Mouse (Mus musculus): ENCODE measurements around the gene Gm28778.
"Not testable (repeated sequence)": the region's sequence is repeated elsewhere in the genome, so short reads cannot be mapped to it uniquely, and the experiment has no call there.

The Gm28778 gene

DNA sequence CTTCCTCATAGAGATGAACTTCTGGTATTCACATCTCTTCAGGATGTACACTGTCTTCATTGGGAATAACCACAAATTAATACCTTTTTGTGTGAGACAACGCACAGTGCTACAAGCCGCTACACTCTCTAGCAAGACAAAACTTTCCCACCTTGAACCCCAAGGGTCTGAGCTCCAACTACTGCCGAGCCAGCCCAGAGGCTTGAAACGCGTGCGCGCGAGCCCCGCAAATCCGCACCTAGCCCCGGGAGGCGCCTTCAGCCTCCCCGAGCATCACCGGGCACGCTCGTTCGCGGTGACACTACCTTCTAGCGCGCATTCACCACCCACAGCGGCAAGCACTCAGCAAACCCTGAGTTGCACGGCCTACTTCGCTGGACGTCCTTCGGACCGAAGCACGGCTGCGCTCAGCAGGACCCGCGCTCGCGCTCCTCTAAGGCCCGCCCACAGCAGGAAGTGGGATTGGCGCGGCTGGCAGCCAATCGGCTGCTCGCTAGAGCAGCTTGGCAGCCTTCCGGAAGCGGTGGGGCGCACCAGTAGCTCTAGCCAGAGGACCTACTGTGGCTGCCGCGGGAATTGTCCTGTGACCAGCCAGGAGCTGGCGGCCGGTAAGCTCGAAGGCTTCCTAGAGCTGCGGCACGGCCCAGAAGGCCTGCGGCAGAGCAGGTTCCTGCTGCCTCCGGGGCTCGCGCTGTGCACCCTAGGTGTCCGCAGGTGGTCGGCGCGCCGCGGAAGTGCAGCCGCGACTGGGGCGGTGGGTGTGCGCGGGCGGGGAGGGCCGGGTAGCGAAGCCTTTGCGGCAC, at the start of gene Gm28778, which contains the start of the genes Pms1 and Ormdl1:
TSS of gene Gm28778 (plus strand) at position 531 of the 803 bp plus-strand sequence.
TSS of gene Pms1 (minus strand) at position 438 of the 803 bp plus-strand sequence.
TSS of gene Ormdl1 (plus strand) at position 515 of the 803 bp plus-strand sequence.
- peak; percentile 96 for DNase-seq

DNA sequence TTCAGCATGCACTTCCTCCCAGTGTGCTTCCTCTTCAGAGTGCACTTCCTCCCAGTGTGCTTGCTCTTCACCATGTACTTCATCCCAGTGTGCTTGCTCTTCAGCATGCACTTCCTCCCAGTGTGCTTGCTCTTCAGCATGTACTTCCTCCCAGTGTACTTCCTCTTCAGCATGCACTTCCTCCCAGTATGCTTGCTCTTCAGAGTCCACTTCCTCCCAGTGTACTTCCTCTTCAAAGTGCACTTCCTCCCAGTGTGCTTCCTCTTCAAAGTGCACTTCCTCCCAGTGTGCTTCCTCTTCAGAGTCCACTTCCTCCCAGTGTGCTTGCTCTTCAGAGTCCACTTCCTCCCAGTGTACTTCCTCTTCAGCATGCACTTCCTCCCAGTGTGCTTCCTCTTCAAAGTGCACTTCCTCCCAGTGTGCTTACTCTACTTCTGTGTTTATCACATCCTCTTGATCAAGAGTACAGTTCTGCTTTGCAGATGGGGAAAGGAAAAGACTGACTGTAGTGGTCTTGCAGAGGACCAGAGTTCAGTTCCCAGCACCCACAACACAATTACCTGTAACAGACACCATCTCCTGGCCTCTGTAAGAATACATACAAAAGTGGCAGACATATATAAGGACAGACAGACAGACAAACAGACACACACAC, 31.8 kb upstream of the Gm28778 start:
- DNase-seq, result not testable (repeated sequence)

DNA sequence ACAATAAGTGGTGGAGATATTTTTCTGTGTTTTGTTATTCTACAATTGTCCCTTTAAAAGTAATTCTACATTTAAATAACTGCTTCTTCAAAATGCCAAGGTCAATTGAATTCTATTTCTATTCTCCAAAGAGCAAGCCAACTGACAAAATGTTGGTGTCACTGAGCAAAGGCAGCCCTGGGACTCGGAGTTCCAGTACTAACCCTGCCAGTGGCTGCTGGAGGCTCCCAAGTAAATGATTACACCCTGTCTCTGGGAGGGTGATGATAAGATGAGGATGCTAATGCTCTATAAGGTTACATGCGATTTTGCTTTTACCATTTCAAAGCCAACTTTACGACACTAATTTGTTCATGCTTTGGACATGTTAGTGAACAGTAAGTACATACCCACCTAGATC, 27.0 kb upstream of the Gm28778 start:
- no peak for DNase-seq

DNA sequence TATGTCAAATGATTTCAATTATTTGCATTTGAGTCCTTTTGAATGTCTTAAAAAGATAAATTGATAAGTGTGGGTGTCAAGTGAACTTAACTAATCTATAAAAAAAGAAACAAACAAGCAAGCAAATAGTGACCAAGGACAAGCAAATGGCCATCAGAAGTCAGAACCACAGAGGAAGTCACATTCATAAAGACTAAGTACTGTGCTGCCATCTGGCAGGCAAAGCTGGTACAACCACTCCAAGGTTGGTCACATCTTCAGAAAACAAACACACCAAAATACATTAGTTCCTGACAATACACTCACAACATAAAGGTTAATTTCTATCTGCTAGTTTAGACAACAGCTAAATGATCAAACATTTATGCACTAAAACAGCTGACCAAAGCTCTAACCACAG, 24.3 kb upstream of the Gm28778 start:
- peak; percentile 52 for DNase-seq

DNA sequence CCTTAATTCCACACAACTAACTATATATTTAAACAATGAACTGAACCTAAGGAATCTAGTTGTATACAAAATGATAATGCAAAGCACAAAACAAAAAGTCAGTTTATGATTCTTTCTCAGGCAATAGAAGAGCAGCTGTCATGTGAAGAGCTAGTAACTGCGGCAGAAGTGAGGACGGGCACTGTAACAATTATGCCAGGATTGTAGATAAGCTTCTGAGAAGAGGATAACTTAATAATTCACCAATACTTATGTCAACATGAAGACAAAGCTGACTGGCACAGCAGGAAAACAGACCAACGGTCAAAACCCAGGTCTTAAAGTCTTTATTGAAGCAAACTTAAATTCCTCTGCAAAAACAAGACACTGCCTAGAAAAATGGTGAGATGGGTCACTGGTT, 5.7 kb upstream of the Gm28778 start:
- no peak for DNase-seq

DNA sequence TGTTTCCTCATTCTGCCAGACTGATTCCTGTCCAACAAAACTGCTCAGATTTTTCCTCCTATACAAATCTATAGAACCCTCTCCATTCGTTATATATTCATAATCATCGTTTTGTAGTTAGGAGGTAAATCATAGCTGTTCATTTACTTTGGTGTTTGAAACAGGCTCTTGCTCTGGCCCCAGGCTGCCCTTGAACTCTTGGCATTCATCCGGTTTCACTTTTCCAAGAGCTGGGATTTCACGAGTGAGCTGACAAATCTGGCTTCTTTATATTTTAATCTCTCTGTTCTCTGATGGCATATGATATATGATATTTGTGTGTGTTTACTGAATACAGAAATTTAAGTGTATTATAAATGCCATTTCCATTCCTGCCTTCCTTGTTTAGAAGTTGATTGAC, 3.6 kb downstream of the Gm28778 start:
- no peak for DNase-seq

DNA sequence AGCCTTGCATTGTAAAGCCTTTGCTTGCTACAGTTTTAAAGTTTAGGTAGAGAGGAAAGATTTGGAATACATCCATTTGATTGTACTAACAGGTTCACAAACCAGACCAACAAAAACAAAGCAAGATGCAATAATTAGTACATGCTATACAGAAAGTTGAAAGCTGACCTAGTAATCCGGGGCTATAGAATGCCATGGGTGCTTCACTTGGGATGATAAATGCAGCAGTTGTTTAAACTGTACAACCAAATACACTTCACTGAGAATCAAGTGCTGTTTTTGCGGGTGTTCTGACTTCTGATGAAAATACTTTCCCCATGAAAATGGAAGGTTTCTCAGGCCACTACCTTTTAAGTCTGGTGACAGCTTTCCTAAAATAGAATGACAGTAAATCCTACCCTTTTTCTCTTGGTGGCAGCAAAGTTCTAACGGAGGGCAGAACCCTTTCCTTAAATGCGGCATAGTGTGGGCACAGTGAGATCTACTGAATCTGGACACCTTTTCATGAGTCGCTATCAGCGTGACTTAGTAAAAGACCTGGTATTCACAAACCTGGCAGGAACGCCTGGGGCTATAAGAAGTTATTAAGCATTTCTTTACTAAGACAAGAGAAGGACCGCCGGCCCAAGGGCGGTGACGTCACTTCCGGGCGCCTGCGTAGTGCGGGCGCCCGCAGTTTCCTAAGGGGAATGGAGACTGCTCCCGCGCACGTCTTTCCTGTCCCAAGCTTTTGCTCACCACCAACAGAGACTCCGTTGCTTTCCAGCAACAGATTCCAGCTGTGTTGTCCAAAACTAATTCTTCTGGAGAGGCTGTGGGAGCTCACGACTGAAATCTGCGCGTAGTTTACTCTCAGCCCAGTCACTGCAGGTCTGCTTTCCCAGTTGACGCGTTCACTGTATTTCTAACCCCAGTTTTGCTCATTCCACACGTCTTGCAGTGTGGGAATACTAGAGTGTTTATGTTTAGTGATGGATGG, 16.4 kb downstream of the Gm28778 start, which contains the start of gene Osgepl1:
TSS of gene Osgepl1 (plus strand) at position 636 of the 979 bp plus-strand sequence.
- DNase-seq, result peak; percentile 86

DNA sequence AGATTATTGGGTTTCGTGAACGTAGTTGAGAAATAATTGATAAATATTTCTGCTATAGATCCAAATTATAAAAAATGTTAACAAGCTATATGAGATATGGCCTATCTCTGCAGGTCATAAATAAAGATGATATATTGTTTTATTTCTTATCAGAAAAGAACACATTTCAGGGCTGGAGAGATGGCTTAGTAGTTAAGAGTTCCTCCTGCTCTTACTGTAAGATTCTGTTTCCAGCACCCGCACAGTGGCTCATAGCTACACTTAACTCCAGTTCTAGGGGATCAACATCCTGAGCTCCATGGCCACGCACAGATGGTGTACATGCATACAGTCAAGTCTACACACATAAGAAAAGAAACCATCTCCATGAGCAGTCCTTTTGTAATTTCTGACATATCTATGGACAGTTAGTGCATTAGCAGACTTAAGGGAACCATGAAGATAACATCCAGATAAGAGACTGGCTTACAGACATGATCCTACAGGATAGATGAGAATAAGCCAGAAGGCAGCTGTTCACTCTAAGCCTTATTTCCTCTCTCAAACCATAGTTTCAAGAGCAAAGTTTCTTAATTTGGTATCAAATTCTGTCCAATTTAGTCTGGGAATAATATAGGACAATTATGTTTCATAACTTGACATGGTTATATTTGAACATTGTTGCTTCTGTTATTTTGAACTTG, 24.9 kb downstream of the Gm28778 start:
- DNase-seq, result no peak

DNA sequence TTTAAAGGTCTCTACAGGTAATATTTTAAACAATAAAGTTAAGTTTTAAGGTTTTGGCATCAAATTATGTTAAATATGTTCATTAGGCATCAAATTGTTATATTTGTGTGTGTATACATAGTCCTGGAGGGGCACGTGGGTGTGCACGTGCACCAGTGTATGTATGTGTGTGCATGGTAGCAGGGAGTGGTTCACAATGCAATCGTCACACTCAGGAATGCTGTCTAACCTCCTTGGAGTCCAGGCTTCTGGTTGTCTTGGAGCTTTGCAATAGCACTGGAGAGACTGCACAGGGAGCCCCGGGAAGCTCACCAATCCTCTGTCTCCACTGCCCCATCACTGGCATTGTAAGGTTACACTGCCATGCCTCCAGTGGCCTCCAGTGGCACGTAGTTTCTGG, 26.3 kb downstream of the Gm28778 start:
- no peak for DNase-seq

DNA sequence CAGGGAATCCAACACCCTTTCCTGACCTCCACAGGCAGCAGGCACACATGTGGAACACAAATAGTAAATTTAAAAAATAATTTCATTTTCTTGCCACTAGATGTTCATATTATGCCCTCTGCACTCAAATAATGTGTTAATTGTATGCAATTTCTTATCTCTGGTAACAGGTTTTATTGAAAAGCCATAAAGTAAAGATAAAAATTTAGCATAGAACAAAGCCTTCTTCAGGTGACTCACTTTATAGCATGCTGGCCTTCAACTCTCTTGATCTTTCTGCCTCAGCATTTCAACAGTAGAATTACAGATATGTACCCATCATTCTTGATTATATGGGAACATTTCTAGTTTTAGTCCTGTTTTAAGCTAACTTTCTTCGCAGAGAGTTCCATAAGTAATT, 27.4 kb downstream of the Gm28778 start:
- DNase-seq, result no peak

DNA sequence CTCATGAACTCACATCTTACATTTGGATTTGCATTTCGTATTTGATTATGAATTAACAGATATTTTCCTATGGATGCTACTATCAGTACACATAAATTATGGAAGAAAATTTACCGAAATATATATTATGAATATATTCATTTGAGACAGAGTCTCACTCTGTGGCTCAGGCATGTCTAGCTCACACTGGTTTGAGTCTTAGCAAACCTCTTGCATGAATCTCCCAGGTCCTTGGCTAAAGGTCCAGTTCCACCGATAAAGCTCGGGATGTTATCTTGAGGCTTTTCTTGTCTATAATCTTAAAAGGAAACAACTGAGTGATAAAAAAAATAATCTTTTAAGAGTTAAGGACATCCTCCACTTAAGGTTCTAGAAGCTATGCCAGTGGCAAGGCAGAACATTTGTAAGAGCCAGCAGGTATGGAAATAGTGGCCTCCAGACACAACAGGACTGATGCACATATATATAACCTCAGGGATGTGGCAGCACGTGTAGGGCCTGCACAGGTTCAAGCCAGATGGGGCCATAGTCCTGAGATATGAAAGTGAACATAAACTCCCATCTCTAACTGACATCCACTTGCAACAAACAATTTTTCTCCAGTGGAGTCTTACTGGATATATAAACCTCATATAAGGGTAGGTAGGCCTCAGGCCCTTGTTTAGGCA, 28.1 kb downstream of the Gm28778 start:
- no peak for DNase-seq

DNA sequence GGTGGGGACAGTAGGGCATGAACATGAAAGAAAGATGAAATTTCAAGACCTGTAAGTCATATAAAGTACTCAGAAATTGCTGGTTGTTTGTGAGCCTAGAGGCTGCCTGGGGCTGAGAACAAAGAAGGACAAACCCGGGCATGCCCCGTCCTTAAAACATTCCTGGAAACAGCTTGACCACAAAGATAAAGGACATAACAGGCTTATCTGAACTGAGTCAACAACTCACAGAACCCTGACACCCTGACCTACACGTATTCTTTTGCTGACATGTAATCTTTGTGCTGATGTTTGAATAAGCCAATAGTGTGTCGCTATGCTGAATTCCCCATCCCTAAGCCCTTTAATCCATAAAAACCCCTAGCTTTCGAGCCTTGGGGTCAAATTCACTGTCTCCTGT, 36.6 kb downstream of the Gm28778 start:
- DNase-seq, result not testable (repeated sequence)

DNA sequence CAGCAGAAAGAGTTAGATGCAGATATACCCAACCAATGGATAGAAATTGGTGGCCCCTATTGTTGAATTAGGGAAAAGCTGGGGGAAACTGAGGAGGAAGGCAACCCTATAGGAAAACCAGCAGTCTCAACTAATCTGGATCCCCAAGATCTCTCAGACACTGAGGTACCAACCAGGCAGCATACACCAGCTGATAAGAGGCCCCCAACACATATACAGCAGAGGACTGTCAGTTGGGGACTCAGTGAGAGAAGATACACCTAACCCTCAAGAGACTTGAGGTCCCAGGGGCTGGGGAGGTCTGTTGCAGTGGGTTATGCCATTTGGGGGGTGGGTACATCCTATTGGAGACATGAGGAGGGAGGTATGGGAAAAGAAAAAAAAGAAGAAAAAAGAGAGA, 38.6 kb downstream of the Gm28778 start:
- no peak for DNase-seq

DNA sequence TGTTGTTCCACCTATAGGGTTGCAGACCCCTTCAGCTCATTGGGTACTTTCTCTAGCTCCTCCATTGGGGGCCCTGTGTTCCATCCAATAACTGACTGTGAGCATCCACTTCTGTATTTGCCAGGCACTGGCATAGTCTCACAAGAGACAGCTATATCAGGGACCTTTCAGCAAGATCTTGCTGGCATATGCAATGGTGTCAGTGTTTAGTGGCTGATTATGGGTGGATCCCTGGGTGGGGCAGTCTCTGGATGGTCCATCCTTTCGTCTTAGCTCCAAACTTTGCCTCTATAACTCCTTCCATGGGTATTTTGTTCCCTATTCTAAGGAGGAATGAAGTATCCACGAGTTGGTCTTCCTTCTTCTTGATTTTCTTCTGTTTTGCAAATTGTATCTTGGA, 40.5 kb downstream of the Gm28778 start:
- DNase-seq, result not testable (repeated sequence)

DNA sequence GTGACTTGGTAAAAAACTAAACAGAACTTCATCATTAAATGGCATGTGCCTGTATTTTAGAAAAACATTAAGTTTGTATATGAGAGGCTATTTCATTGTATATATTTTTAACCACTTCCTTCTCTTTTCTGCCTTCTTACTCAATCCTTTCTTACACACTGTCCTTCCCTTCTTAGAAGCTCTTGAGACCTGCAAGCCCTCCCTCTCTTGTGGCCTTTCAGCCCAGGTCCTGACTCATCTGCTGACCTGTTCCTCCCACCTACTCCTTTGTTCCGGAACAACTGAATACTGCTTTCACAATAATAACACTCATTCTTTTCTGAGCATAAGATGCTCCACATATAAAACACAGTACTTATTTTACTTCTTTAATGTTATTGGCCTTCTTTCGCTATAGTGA, 44.2 kb downstream of the Gm28778 start:
- DNase-seq, result no peak

DNA sequence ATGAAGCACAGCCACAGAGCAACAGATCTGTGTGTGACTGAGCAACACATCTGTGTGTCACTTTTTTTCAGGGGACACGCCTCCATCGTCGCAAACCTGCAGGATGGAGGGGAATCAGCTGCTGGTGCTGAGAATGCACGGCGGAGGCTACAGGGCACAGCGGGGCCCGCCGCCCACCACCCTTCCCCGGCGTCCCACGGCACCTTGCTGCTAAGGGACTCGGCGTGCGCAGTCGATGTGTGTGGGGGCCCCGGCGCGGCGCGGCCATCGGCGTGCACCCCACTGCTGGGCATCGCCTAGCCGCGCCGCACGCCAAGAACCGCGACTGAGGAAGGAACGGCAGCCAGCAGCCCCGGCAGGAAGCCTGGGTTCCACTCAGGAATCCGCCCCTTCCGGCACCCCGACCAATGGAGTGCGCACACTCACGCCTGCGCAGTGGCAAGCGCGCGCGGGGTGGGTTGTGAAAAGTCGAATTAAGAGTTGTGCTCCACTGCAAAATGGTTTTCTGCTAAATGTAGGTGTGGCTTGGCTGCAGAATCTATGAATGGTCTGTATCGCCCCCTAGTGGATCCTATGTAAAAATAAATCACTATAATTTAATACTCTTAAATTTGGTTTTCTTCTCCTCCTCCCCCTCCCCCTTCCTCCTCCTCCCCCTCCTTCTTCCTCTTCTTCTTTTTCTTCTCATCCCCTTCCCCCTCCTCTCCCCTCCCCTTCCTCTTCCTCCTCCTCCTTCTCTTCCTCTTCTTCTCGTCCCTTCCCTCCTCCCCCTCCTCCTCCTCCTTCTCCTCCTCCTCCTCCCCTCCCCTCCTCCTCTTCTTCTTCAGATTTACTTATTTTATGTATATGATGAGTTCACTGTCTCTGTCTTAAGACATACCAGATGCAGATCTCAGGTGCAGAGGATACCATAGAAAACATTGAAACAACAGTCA, 55.7 kb downstream of the Gm28778 start, which contains the start of the genes Asdurf, Gm28551 and Asnsd1:
TSS of gene Asdurf (minus strand) at position 293 of the 935 bp plus-strand sequence.
TSS of gene Gm28551 (minus strand) at position 341 of the 935 bp plus-strand sequence.
TSS of gene Asnsd1 (minus strand) at position 426 of the 935 bp plus-strand sequence.
- DNase-seq, result peak; percentile 97

DNA sequence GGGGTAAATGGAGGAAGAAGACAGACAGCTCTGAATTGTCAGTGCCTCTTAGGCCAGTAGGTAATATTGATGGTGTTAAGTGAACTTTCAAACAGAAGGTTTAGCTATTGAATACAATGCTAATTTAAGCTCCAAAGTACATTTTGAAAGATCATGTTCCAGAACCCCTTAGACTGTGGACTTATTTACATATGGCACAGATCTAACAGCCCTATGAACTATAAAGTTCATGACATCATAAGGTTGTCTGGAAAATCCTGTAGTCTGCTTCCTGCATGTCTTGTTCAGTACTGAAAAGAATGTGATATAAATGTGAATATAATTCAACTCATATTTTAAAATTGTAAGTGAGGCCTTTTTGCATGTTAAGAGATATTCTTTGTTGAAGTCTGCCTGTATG, 62.1 kb downstream of the Gm28778 start:
- DNase-seq, result no peak
